Mouse (Mus musculus) brain, embryonic 14.5 days (tissue): ENCODE data around the gene Camta1.

Experiments
- CTCF ChIP-seq: fragments of 200-500 bp; IDR thresholded peaks from 2 replicates; pipeline ENCODE4 v1.5.1; 2012; ENCODE audit warnings: inconsistent platforms, mild to moderate bottlenecking, moderate library complexity, borderline replicate concordance; ENCODE audit not compliant: insufficient read depth, insufficient read length; ENCODE audit errors: extremely low read depth
- POLR2A ChIP-seq: fragments of 200-500 bp; IDR thresholded peaks from 2 replicates; pipeline ENCODE4 v1.6.1; 2012; ENCODE audit warnings: mild to moderate bottlenecking, inconsistent platforms, borderline replicate concordance; ENCODE audit not compliant: poor library complexity, insufficient read depth, insufficient read length, severe bottlenecking; ENCODE audit errors: extremely low read depth

DNA sequence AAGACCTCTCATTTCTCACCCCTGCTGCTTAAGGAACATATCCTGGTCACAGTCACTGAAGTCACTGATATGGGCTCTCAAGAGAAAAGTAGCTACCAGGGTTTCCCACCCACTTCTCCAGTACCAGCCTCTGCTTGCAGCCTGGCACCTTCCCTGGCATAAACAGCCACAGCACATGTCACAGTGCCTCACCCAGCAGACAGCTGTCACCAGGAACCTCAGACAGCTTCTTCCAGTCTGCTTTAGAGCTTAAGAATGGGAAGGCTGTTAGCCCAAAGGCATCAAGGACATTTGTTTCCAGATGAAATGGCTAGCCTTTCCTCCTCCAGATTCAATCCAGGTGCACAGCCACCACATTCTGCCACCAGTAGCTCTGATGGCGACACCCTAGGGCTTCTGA is 697.4 kb downstream of the Camta1 start:
- TF ChIP-seq CTCF (no peak), POLR2A (no peak)
